Mouse (Mus musculus) lung, adult 2 months (tissue): Measurements from ENCODE around the gene Cib1. TPM values are rescaled to one million over a fixed set of nuclear protein-coding genes. Genes with fewer than 3 reads are reported as not detected.

Experiments
- DNase-seq: peaks from one replicate; pipeline ENCODE4 v3.0.0; 2022
- H3K4me1 ChIP-seq: fragments of 200-500 bp; 2 replicates; pipeline ENCODE4 v1.6.1; 2011; ENCODE audit warnings: low read length; ENCODE audit not compliant: control insufficient read depth, insufficient read depth
- H3K4me3 ChIP-seq: fragments of 200-500 bp; replicated peaks from 2 replicates; pipeline ENCODE3; 2011; ENCODE audit warnings: low read depth, mild to moderate bottlenecking, control low read depth, low read length; ENCODE audit errors: extremely low read depth
- CTCF ChIP-seq: fragments of 200-500 bp; IDR thresholded peaks from 2 replicates; pipeline ENCODE4 v1.5.1; 2011; ENCODE audit warnings: mild to moderate bottlenecking, low read length, control low read depth; ENCODE audit not compliant: insufficient read depth
- POLR2A ChIP-seq: fragments of 200-500 bp; IDR thresholded peaks from 2 replicates; pipeline ENCODE4 v1.6.1; 2011; ENCODE audit warnings: low read depth, mild to moderate bottlenecking, control low read depth, low read length, borderline replicate concordance; ENCODE audit errors: extremely low read depth
- WGBS: fragments of 180-500 bp; shearing (Covaris S2); methylation state at CpG from one replicate; pipeline ENCODE4 v1.1.7; 2018; 5-methylcytosine and 5-hydroxymethylcytosine counted together
- polyA plus RNA-seq: library from polyadenylated mRNA; depleted of rRNA; stranded (reverse); fragments of >200 nt; gene quantifications from 2 replicates; pipeline ENCODE4 v1.2.3, GENCODE M21; 2012; rRNA removed

The Cib1 gene
- polyA plus RNA-seq, 1 experiment: 94.6 TPM

DNA sequence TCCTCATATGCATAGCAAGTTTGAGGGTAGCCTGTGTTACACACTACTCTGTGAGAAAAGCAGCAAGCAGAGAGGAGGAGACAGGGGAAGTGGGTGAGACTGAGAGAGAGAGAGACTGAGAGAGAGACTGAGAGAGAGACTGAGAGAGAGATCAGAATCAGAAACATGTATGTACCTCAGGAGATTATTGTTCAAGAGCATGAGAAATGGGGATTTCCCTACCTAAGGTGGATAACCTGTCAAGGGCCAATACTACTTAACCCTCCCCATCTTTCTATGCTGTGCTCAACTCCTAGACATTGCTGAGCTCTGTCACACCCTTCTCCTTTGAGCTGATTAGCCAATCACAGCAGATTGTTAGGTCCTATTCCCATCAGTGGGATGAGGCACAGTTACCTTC is 50.5 kb downstream of the Cib1 start:
- TF ChIP-seq CTCF (no peak), POLR2A (no peak)
- no peak for DNase-seq
- Histone ChIP-seq H3K4me3 (no peak overlapping the region), H3K4me1 (peaks cover 3% of the 10 kb centered on the region; the same call in 1 of the 2 replicates)

GRCm38 (mm10) chr7:80181078-80181477 is 51.5 kb downstream of the Cib1 start:
- WGBS: 53% methylated on average over 2 of the region's 2 CpGs

DNA sequence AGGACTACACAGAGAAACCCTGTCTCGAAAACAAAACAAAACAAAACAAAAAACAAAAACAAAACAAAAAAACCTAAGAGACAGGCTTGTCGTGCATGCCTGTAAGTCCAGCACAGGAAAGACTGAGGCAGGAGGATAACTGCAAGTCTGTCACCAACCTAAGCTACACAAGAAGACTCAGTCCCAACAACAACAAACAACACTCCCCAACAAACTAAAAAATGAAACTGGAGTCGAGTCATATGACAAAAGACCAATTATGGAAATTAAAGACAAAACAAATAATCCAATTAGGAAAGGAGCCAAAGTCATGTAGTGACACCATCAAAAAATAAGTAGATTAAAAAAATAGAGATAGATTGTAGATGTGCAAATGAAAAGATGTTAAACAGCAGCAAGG is 52.4 kb downstream of the Cib1 start:
- WGBS: 78% methylated on average over 3 of the region's 3 CpGs

More at GRCm38 (mm10) chr7:80181078-80181477, 51.5 kb downstream of the Cib1 start:
- no peak overlapping the region for H3K4me3 ChIP-seq
- peaks cover 2% of the 10 kb centered on the region; the same call in 1 of the 2 replicates for H3K4me1 ChIP-seq
- TF ChIP-seq POLR2A (no peak), CTCF (no peak)
- DNase-seq: no peak

DNA sequence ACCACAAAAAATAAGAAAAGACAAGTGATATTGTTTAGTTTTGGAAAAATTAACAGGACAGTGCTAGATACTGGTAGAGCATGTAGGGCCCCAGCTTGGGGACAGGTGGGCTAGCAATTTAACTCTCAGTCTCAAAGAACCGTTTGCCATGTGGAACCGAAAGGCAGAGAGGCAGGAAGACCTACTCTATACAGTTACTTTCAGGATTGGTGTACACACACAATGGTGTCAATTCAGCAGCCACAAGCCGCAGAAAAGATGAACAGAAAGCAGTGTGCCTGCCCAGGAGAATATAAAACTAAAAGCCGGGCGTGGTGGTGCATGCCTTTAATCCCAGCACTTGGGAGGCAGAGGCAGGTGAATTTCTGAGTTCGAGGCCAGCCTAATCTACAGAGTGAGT is 52.8 kb downstream of the Cib1 start:
- DNase-seq: no peak
- no peak overlapping the region for H3K4me3 ChIP-seq
- TF ChIP-seq POLR2A (no peak), CTCF (no peak)
- no peaks in the 10 kb centered on the region for H3K4me1 ChIP-seq
- WGBS: 84% methylated on average over 6 of the region's 6 CpGs

More for the DNA sequence above, 52.4 kb downstream of the Cib1 start:
- no peak for TF ChIP-seq POLR2A
- TF ChIP-seq CTCF: no peak
- no peak overlapping the region for H3K4me3 ChIP-seq
- H3K4me1 ChIP-seq: no peaks in the 10 kb centered on the region
- no peak for DNase-seq

DNA sequence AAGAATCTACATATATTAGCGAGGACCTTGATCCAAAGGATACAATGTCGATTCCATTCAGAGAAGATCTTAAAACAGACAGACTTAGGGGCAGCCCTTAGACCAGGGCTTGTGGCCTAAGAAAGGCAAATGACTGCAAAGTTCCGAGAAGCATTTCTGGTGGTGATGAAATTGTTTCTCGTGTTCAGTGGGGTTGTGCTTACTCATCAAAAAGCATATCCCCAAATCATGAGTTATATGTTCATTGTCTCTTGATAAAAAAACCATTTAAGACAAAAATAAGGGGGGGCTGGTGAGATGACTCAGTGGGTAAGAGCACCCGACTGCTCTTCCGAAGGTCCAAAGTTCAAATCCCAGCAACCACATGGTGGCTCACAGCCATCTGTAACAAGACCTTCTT is 53.3 kb downstream of the Cib1 start:
- WGBS: 77% methylated on average over 6 of the region's 6 CpGs
- Histone ChIP-seq H3K4me3 (no peak overlapping the region), H3K4me1 (no peaks in the 10 kb centered on the region)
- TF ChIP-seq CTCF (no peak), POLR2A (no peak)
- DNase-seq: no peak

DNA sequence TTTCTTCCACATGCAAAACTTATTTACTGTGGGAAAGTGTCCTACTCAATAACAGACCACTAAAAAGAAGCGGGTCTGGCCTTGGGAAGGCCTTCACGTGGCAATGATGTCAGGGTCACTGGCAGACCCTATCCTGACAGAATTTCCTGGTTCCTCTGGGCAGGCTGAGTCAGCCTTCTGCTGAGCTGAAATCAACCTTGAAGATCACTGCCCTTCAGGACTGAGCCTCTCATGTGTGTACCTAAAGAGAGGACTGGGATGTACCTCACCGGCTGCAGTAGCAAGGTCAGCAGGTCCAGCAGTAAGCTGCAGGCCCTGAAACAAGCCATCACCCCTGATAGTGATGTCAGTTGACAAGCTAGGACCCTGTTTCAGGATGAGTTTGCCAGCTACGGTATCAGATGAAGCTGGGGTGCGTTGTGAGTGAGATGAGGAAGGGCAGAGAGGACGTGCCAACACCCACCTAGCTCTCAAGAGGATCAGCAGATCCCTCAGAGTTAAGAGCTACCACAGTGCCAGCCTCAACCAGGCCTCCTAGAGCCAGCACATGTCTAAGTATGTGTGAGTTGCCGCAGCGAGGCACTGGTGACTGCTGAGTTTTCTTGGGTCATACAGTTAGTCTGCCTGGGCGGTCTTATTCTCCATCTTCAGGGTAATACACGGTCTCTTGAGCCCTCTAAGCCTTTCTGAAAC is 54.4 kb downstream of the Cib1 start:
- TF ChIP-seq POLR2A (no peak), CTCF (no peak)
- H3K4me3 ChIP-seq: no peak overlapping the region
- 91% methylated on average over 10 of the region's 10 CpGs for WGBS
- H3K4me1 ChIP-seq: no peaks in the 10 kb centered on the region
- no peak for DNase-seq

- Histone ChIP-seq H3K4me1 (no peaks in the 10 kb centered on the region), H3K4me3 (no peak overlapping the region)
- WGBS: 82% methylated on average over 3 of the region's 3 CpGs
- TF ChIP-seq CTCF: no peak
- no peak for TF ChIP-seq POLR2A
- DNase-seq: no peak
These were observed 55.2 kb downstream of the Cib1 start for GRCm38 (mm10) chr7:80177438-80177837.

Other genes with a start within 250 kb of the Cib1 start
- gene Zfp710, start 208.0 kb downstream of the Cib1 start, polyA plus RNA-seq: 60.0 and 65.8 TPM in 2 replicates
- 144 and 162 TPM in 2 replicates for gene Idh2, start 117.4 kb downstream of the Cib1 start, polyA plus RNA-seq
- 14.7 and 19.0 TPM in 2 replicates for gene Sema4b, start 46.0 kb downstream of the Cib1 start, polyA plus RNA-seq
- 2.4 and 3.2 TPM in 2 replicates for gene Gdpgp1, start 52 bp upstream of the Cib1 start, polyA plus RNA-seq
- 1.2 and 1.3 TPM in 2 replicates for gene Ttll13, start 13.6 kb upstream of the Cib1 start, polyA plus RNA-seq
- gene Ngrn, start 28.4 kb upstream of the Cib1 start, polyA plus RNA-seq: 21.0 and 26.2 TPM in 2 replicates
- gene Vps33b, start 36.8 kb upstream of the Cib1 start, polyA plus RNA-seq: 11.9 and 14.4 TPM in 2 replicates
- gene Prc1, start 61.6 kb upstream of the Cib1 start, polyA plus RNA-seq: 2.0 and 5.2 TPM in 2 replicates
- 10.8 and 12.2 TPM in 2 replicates for gene Rccd1, start 91.6 kb upstream of the Cib1 start, polyA plus RNA-seq
- gene Unc45a, start 108.2 kb upstream of the Cib1 start, polyA plus RNA-seq: 102 and 105 TPM in 2 replicates
- gene Hddc3, start 110.3 kb upstream of the Cib1 start, polyA plus RNA-seq: 20.4 and 26.9 TPM in 2 replicates
- 93.7 and 96.3 TPM in 2 replicates for gene Man2a2, start 138.6 kb upstream of the Cib1 start, polyA plus RNA-seq
- gene Fes, start 155.1 kb upstream of the Cib1 start, polyA plus RNA-seq: 51.4 and 60.1 TPM in 2 replicates
- gene Furin, start 172.6 kb upstream of the Cib1 start, polyA plus RNA-seq: 106 and 114 TPM in 2 replicates